Mouse (Mus musculus): ENCODE measurements around the gene Kalrn. TPM values are rescaled to one million over a fixed set of nuclear protein-coding genes. Genes with fewer than 3 reads are reported as not detected.
"Not testable (repeated sequence)": the region's sequence is repeated elsewhere in the genome, so short reads cannot be mapped to it uniquely, and the experiment has no call there.

Kalrn gene
- polyA plus RNA-seq, 1 experiment from 2014 or later: 43.9 TPM

DNA sequence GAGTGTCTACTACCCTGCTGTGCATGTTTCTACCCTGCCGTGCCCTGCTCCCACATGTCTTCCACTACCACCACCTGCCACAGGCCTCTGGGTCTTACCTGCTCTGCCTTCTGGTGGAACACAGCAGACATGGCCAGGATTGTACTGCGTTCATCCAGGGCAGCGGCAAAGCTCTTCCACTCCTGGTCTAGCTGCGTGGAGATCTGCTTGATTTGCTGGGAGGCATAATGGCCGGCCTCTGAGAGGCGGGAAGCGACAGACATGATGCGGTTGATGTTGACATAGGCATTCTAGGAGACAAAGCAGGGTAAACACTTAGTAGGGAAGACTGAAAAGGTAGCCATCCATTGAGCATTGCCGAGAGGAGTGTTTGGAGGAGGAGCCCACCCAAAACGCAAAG lies 259.3 kb downstream of the Kalrn start:
- Histone ChIP-seq H3K27me3 (replicated peaks; ENCODE audit: control insufficient read depth, insufficient read depth, low read length) (no peaks in the 10 kb centered on the region), H3K27ac (ENCODE audit: low read length) (no peak overlapping the region), H3K4me2 (ENCODE audit: low read length) (no peak overlapping the region), H3K4me1 (replicated peaks; ENCODE audit: control insufficient read depth, insufficient read depth, low read length) (peaks cover 9% of the 10 kb centered on the region), H3K4me3 (replicated peaks; ENCODE audit: low read length) (no peak overlapping the region), H3K36me3 (ENCODE audit: control insufficient read depth, insufficient read depth) (peaks cover 3% of the 10 kb centered on the region; the same call in 1 of the 2 replicates), H3K9me3 (ENCODE audit: control insufficient read depth, low read length) (no peaks in the 10 kb centered on the region), H3K9ac (replicated peaks; ENCODE audit: low read depth, low read length) (no peak overlapping the region)
- 95% methylated on average over 10 of the region's 10 CpGs for WGBS
- no peak for ATAC-seq

DNA sequence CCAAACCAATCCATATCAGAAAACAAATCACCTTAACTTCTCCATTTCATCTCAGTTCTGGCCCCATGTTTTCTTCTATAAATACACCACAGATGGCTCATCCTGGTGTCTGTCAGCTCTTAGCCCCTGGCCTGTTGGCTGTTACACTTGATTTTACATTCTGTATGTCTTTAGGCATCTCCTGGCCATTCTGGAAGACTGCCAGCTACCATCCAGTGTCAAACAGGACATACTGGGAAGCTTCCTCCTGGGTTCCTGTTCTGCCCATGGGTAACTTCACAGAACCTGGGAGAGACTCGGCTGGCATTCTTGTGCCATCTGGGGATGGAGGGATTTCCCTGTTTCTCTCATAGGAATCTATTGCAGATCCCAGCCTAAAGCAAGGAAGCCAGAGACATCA lies 261.8 kb downstream of the Kalrn start:
- no peak overlapping the region for H3K27ac ChIP-seq (ENCODE audit: low read length)

DNA sequence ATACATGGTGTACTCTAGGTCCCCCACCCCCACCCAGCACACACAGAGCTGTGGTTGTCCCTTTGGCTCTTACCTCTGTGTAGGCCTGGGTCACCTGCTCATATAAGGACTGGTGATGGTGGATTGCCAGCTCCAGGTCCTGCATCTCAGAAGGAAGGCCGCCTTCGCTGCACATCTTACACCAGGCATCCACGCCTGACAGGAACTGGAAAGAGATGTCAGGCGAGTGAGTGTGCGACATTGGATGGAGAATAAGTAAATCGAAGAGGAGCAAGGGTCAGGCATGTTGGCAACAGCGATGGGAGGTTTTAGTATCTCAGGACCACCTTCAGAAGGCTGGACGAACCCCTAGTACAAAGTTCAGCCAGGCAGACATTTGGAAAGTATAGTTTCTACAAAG lies 263.0 kb downstream of the Kalrn start:
- no peaks in the 10 kb centered on the region for H3K27me3 ChIP-seq (replicated peaks; ENCODE audit: control insufficient read depth, insufficient read depth, low read length)
- 0 out of 2 replicates have a peak, but pooled peaks cover 5% of the 10 kb centered on the region for H3K4me1 ChIP-seq (replicated peaks; ENCODE audit: control insufficient read depth, insufficient read depth, low read length)
- peaks cover 5% of the 10 kb centered on the region; the same call in 1 of the 2 replicates for H3K36me3 ChIP-seq (ENCODE audit: control insufficient read depth, insufficient read depth)
- WGBS: 97% methylated on average over 8 of the region's 8 CpGs
- H3K4me3 ChIP-seq (replicated peaks; ENCODE audit: low read length): no peak overlapping the region
- H3K9me3 ChIP-seq (ENCODE audit: control insufficient read depth, low read length): no peaks in the 10 kb centered on the region
- no peak overlapping the region for H3K4me2 ChIP-seq (ENCODE audit: low read length)
- no peak for ATAC-seq
- no peak overlapping the region for H3K27ac ChIP-seq (ENCODE audit: low read length)
- H3K9ac ChIP-seq (replicated peaks; ENCODE audit: low read depth, low read length): no peak overlapping the region

More for the DNA sequence above, 261.8 kb downstream of the Kalrn start:
- H3K4me2 ChIP-seq (ENCODE audit: low read length): no peak overlapping the region
- H3K36me3 ChIP-seq (ENCODE audit: control insufficient read depth, insufficient read depth): peaks cover 5% of the 10 kb centered on the region; the same call in 1 of the 2 replicates
- H3K27me3 ChIP-seq (replicated peaks; ENCODE audit: control insufficient read depth, insufficient read depth, low read length): no peaks in the 10 kb centered on the region
- WGBS: 83% methylated on average over 1 of the region's 1 CpGs
- H3K9me3 ChIP-seq (ENCODE audit: control insufficient read depth, low read length): no peaks in the 10 kb centered on the region
- H3K4me3 ChIP-seq (replicated peaks; ENCODE audit: low read length): no peak overlapping the region
- no peak for ATAC-seq
- H3K4me1 ChIP-seq (replicated peaks; ENCODE audit: control insufficient read depth, insufficient read depth, low read length): peaks cover 9% of the 10 kb centered on the region
- H3K9ac ChIP-seq (replicated peaks; ENCODE audit: low read depth, low read length): no peak overlapping the region

GRCm38 (mm10) chr16:34308324-34308723 lies 265.0 kb downstream of the Kalrn start:
- Histone ChIP-seq H3K4me2 (ENCODE audit: low read length) (no peak overlapping the region), H3K36me3 (ENCODE audit: control insufficient read depth, insufficient read depth) (peaks cover 5% of the 10 kb centered on the region; the same call in 1 of the 2 replicates), H3K4me3 (replicated peaks; ENCODE audit: low read length) (no peak overlapping the region), H3K9ac (replicated peaks; ENCODE audit: low read depth, low read length) (no peak overlapping the region), H3K4me1 (replicated peaks; ENCODE audit: control insufficient read depth, insufficient read depth, low read length) (0 out of 2 replicates have a peak, but pooled peaks cover 5% of the 10 kb centered on the region), H3K27me3 (replicated peaks; ENCODE audit: control insufficient read depth, insufficient read depth, low read length) (no peaks in the 10 kb centered on the region), H3K9me3 (ENCODE audit: control insufficient read depth, low read length) (no peaks in the 10 kb centered on the region), H3K27ac (ENCODE audit: low read length) (no peak overlapping the region)
- 88% methylated on average over 1 of the region's 1 CpGs for WGBS
- ATAC-seq: no peak

DNA sequence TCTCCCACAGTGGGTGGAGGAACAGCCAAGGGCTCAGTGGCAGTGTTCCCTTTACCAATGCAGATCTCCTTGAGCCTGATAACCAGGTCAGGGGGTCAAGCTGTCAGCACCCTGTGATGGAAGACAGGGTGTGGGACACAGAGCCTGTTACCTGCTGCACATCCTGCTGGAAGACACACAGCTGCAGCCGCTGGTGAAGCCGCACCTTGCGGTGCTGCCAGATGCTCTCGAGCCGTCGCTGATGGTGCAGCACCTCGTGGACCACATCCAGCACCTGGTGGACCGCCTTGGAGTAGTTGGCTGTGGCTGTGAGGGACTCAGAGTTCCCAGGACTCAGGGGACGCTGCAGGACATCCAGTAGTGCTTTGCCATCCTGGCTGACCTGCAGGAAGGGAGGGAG lies 265.9 kb downstream of the Kalrn start:
- Histone ChIP-seq H3K9ac (replicated peaks; ENCODE audit: low read depth, low read length) (no peak overlapping the region), H3K27me3 (replicated peaks; ENCODE audit: control insufficient read depth, insufficient read depth, low read length) (no peaks in the 10 kb centered on the region), H3K4me3 (replicated peaks; ENCODE audit: low read length) (no peak overlapping the region), H3K4me2 (ENCODE audit: low read length) (no peak overlapping the region), H3K9me3 (ENCODE audit: control insufficient read depth, low read length) (no peaks in the 10 kb centered on the region), H3K27ac (ENCODE audit: low read length) (no peak overlapping the region), H3K36me3 (ENCODE audit: control insufficient read depth, insufficient read depth) (peaks cover 5% of the 10 kb centered on the region; the same call in 1 of the 2 replicates), H3K4me1 (replicated peaks; ENCODE audit: control insufficient read depth, insufficient read depth, low read length) (0 out of 2 replicates have a peak, but pooled peaks cover 5% of the 10 kb centered on the region)
- no peak for ATAC-seq
- 92% methylated on average over 9 of the region's 9 CpGs for WGBS

DNA sequence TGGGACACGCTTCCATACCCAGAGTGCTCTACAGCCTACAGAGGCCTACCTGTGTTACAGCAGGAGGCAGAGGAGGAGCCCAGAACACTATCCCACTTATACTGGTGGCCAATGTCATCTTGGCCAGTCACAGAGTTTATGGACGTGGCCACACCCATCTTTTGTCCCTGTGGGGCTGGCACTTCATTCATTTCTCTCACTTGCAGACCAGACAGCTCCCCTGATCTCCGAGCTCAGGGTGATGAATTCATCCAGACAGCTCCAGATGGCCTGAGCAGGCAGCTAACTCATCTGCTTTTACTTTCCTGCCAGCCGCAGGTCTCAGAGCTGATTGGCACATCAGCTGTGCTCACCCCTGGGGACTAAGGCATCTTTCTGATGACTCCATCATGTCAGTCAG lies 267.7 kb downstream of the Kalrn start:
- ATAC-seq: no peak
- Histone ChIP-seq H3K9me3 (ENCODE audit: control insufficient read depth, low read length) (no peaks in the 10 kb centered on the region), H3K4me1 (replicated peaks; ENCODE audit: control insufficient read depth, insufficient read depth, low read length) (no peaks in the 10 kb centered on the region), H3K27ac (ENCODE audit: low read length) (no peak overlapping the region), H3K4me3 (replicated peaks; ENCODE audit: low read length) (no peak overlapping the region), H3K9ac (replicated peaks; ENCODE audit: low read depth, low read length) (no peak overlapping the region), H3K36me3 (ENCODE audit: control insufficient read depth, insufficient read depth) (peaks cover 5% of the 10 kb centered on the region; the same call in 1 of the 2 replicates), H3K4me2 (ENCODE audit: low read length) (no peak overlapping the region), H3K27me3 (replicated peaks; ENCODE audit: control insufficient read depth, insufficient read depth, low read length) (no peaks in the 10 kb centered on the region)
- WGBS: 68% methylated on average over 4 of the region's 4 CpGs

DNA sequence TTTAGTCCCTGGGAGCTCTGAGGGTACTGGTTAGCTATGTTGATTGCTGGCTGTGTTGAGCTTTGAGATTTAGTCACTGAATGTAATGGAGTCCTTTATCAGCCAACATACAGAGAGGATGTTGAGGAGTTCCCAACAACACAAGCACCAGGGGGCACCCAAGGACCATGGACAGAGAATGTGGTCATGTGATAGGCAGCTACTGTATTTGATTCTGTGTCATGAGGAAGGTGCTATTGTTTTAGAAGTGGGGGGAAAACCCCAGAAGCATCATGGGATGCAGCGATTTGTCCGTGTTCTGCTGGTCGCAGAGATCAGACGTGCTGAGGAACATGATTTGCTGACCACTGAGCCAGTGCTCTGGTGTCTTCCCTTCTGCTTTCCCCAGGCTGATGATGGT lies 269.5 kb downstream of the Kalrn start:
- not testable (repeated sequence) for H3K27ac ChIP-seq (ENCODE audit: low read length); H3K9me3 ChIP-seq (ENCODE audit: control insufficient read depth, low read length); H3K36me3 ChIP-seq (ENCODE audit: control insufficient read depth, insufficient read depth); H3K4me3 ChIP-seq (replicated peaks; ENCODE audit: low read length); H3K9ac ChIP-seq (replicated peaks; ENCODE audit: low read depth, low read length); ATAC-seq; H3K4me1 ChIP-seq (replicated peaks; ENCODE audit: control insufficient read depth, insufficient read depth, low read length); H3K27me3 ChIP-seq (replicated peaks; ENCODE audit: control insufficient read depth, insufficient read depth, low read length); H3K4me2 ChIP-seq (ENCODE audit: low read length)
- WGBS: 79% methylated on average over 4 of the region's 4 CpGs

DNA sequence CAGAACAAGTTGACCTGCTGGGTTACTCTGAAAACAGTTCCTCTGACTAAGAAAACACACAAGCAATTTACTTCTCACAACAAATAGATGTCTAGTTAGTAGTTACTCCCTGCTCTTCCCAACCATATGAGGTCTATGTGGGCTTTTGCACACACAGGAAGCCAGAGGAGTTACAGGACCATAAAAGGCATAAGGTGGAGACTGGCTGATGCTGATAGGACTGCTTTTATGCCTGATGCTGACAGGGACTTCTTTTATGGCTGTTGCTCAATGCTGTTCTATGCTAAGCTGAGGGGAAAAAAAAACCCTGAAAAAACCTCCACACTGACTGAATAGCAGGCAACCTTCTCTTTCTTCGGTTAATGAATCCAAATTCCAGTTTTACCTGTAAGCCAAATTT lies 270.8 kb downstream of the Kalrn start:
- WGBS: 97% methylated on average over 1 of the region's 1 CpGs
- Histone ChIP-seq H3K4me3 (replicated peaks; ENCODE audit: low read length) (no peak overlapping the region), H3K9ac (replicated peaks; ENCODE audit: low read depth, low read length) (no peak overlapping the region), H3K4me1 (replicated peaks; ENCODE audit: control insufficient read depth, insufficient read depth, low read length) (peaks cover 3% of the 10 kb centered on the region; the same call in 1 of the 2 replicates), H3K36me3 (ENCODE audit: control insufficient read depth, insufficient read depth) (0 out of 2 replicates have a peak, but pooled peaks cover 2% of the 10 kb centered on the region), H3K4me2 (ENCODE audit: low read length) (no peak overlapping the region), H3K9me3 (ENCODE audit: control insufficient read depth, low read length) (no peaks in the 10 kb centered on the region), H3K27ac (ENCODE audit: low read length) (no peak overlapping the region), H3K27me3 (replicated peaks; ENCODE audit: control insufficient read depth, insufficient read depth, low read length) (no peaks in the 10 kb centered on the region)
- no peak for ATAC-seq

GRCm38 (mm10) chr16:34302063-34302462 lies 271.3 kb downstream of the Kalrn start:
- no peaks in the 10 kb centered on the region for H3K27me3 ChIP-seq (replicated peaks; ENCODE audit: control insufficient read depth, insufficient read depth, low read length)
- peaks cover 3% of the 10 kb centered on the region; the same call in 1 of the 2 replicates for H3K4me1 ChIP-seq (replicated peaks; ENCODE audit: control insufficient read depth, insufficient read depth, low read length)
- H3K9ac ChIP-seq (replicated peaks; ENCODE audit: low read depth, low read length): no peak overlapping the region
- no peak overlapping the region for H3K27ac ChIP-seq (ENCODE audit: low read length)
- WGBS: 89% methylated on average over 1 of the region's 1 CpGs
- ATAC-seq: no peak
- H3K4me3 ChIP-seq (replicated peaks; ENCODE audit: low read length): no peak overlapping the region
- H3K4me2 ChIP-seq (ENCODE audit: low read length): no peak overlapping the region
- H3K9me3 ChIP-seq (ENCODE audit: control insufficient read depth, low read length): no peaks in the 10 kb centered on the region
- 0 out of 2 replicates have a peak, but pooled peaks cover 2% of the 10 kb centered on the region for H3K36me3 ChIP-seq (ENCODE audit: control insufficient read depth, insufficient read depth)

GRCm38 (mm10) chr16:34299226-34299625 lies 274.1 kb downstream of the Kalrn start:
- WGBS: 83% methylated on average over 2 of the region's 2 CpGs
- H3K27ac ChIP-seq (ENCODE audit: low read length): no peak overlapping the region
- H3K36me3 ChIP-seq (ENCODE audit: control insufficient read depth, insufficient read depth): 0 out of 2 replicates have a peak, but pooled peaks cover under 1% of the 10 kb centered on the region
- H3K9ac ChIP-seq (replicated peaks; ENCODE audit: low read depth, low read length): no peak overlapping the region
- ATAC-seq: no peak
- no peaks in the 10 kb centered on the region for H3K27me3 ChIP-seq (replicated peaks; ENCODE audit: control insufficient read depth, insufficient read depth, low read length)
- peaks cover 3% of the 10 kb centered on the region; the same call in 1 of the 2 replicates for H3K4me1 ChIP-seq (replicated peaks; ENCODE audit: control insufficient read depth, insufficient read depth, low read length)
- H3K4me3 ChIP-seq (replicated peaks; ENCODE audit: low read length): no peak overlapping the region
- no peaks in the 10 kb centered on the region for H3K9me3 ChIP-seq (ENCODE audit: control insufficient read depth, low read length)
- no peak overlapping the region for H3K4me2 ChIP-seq (ENCODE audit: low read length)
